Mouse (Mus musculus) limb, embryonic 12.5 days (tissue): ENCODE results near the gene Ern1. TPM values are rescaled to one million over a fixed set of nuclear protein-coding genes. Genes with fewer than 3 reads are reported as not detected.

ENCODE experiments used
- ATAC-seq: fragments of 200-750 bp; cut with Nextera tagmentation; 2 replicates; pipeline ENCODE4 v1.8.0; 2017; ENCODE audit warnings: low read depth, moderate TSS enrichment; ENCODE audit not compliant: insufficient number of reproducible peaks, insufficient read depth, low FRiP score, low TSS enrichment
- H3K27ac ChIP-seq: fragments of 300-500 bp; sonication (generic); 2 replicates; pipeline ENCODE4 v1.5.1; 2016; ENCODE audit warnings: mild to moderate bottlenecking, moderate library complexity
- H3K27me3 ChIP-seq: fragments of 300-500 bp; sonication (generic); 2 replicates; pipeline ENCODE4 v1.6.1; 2016; ENCODE audit warnings: mild to moderate bottlenecking, moderate library complexity
- H3K36me3 ChIP-seq: fragments of 300-500 bp; sonication (generic); 2 replicates; pipeline ENCODE4 v1.6.1; 2016; ENCODE audit warnings: mild to moderate bottlenecking, moderate library complexity
- H3K4me1 ChIP-seq: fragments of 300-500 bp; sonication (generic); replicated peaks from 2 replicates; pipeline ENCODE4 v1.6.1; 2016
- H3K4me2 ChIP-seq: fragments of 300-500 bp; sonication (generic); 2 replicates; pipeline ENCODE4 v1.6.1; 2016; ENCODE audit warnings: mild to moderate bottlenecking, moderate library complexity
- H3K4me3 ChIP-seq: fragments of 300-500 bp; sonication (generic); replicated peaks from 2 replicates; pipeline ENCODE4 v1.5.1; 2016; ENCODE audit warnings: mild to moderate bottlenecking
- H3K9ac ChIP-seq: fragments of 300-500 bp; sonication (generic); replicated peaks from 2 replicates; pipeline ENCODE4 v1.6.1; 2016; ENCODE audit warnings: mild to moderate bottlenecking, moderate library complexity
- H3K9me3 ChIP-seq: fragments of 300-500 bp; sonication (generic); 2 replicates; pipeline ENCODE4 v1.6.1; 2016; ENCODE audit warnings: mild to moderate bottlenecking, moderate library complexity
- WGBS: fragments of 180-500 bp; shearing (Covaris S2); methylation state at CpG from one replicate; pipeline ENCODE4 v1.1.7; 2016; 5-methylcytosine and 5-hydroxymethylcytosine counted together
- polyA plus RNA-seq: library from polyadenylated mRNA; unstranded; fragments of >200 nt; fragmentation: Nextera tagmentation; extraction: Ambion mirVana; gene quantifications from 2 replicates; pipeline ENCODE4 v1.2.1, GENCODE M21; 2016

The Ern1 gene
- polyA plus RNA-seq, 1 experiment from 2014 or later = 7.9 TPM

DNA sequence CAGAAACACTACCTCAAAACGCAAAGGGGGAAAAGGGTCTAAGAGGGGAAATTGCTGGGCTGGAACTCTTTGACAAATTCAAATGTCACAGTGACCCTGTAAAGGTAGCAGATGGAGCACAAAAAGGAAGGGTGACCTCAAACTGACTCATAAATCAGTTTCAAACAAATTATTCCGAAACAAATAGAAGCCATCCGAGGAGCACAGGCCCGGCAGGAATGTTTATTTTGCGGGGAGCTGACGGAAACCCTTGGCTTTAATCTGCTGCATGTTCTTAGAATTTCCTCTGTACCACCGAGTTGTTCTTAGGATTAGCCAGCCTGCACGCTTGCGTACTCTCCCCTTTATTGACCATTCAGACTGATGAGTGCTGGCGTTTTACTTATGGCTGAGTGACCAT, 2.4 kb upstream of the Ern1 start:
- H3K27ac ChIP-seq = no peak overlapping the region
- no peaks in the 10 kb centered on the region for H3K9me3 ChIP-seq
- H3K36me3 ChIP-seq = no peaks in the 10 kb centered on the region
- no peaks in the 10 kb centered on the region for H3K27me3 ChIP-seq
- H3K4me3 ChIP-seq = no peak overlapping the region
- H3K9ac ChIP-seq = no peak overlapping the region
- no peak overlapping the region for H3K4me2 ChIP-seq
- no peak for ATAC-seq
- peaks cover 14% of the 10 kb centered on the region for H3K4me1 ChIP-seq
- 50% methylated on average over 10 of the region's 10 CpGs for WGBS

DNA sequence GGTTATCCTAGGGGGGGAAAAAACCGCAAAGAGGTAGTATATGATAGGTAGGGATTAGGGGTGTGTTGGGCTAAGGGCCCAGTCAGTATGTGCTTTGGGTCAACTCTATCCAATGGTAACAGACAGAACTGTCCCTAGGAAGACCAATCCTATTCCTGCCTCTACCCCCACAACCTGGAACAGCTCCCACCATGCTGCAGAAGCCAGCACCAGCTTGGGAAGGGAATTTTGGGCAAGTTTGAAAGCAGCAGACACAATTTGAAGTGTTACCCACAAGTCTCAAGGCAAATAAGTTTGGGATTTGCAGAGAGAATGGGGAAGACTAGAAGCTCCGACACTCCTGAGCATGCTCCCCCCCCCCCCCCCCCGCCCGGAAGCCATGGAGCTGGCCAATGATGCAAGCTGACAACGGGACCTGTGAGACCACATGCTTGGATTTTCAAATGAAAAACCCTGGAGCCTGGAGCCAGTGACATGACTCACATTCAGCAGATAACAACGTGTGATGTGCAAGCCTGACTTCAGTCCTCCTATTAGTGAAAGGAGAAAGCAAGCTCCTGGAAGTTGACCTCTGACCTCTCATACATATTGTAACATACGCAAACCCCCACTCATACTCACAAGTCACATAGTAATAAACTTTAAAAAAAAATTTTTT, 1.5 kb upstream of the Ern1 start:
- Histone ChIP-seq H3K9ac (no peak overlapping the region), H3K36me3 (no peaks in the 10 kb centered on the region), H3K27ac (no peak overlapping the region), H3K27me3 (no peaks in the 10 kb centered on the region), H3K9me3 (no peaks in the 10 kb centered on the region), H3K4me1 (peaks cover 14% of the 10 kb centered on the region), H3K4me2 (no peak overlapping the region), H3K4me3 (no peak overlapping the region)
- ATAC-seq = no peak
- WGBS = 58% methylated on average over 7 of the region's 7 CpGs

DNA sequence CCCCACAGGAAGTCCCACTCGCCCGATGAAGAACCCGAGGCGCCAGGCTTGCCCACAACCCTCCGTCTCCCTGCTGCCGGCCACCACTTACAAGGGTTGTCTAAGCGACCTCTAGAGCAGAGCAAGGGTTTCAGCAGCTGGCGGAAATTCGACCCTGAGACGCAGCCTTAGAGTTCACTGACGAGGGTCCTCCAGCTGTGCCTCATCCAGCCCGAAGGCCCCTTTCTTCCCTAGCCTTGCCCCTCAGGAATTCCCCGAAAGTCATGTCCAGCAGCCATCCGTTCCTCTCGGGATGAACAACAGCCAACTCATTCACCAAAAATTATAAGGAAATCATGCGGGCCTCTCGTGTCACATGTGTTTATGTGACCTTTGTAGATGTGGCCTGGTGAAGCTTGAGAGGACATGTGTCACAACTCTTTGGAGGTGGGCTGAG, 492 bp upstream of the Ern1 start:
- H3K36me3 ChIP-seq = no peaks in the 10 kb centered on the region
- ATAC-seq = peak; percentile 66; the same call in 1 of the 2 replicates
- peak overlapping the region; percentile 89 for H3K27ac ChIP-seq
- H3K4me3 ChIP-seq = peak overlapping the region; percentile 96
- H3K4me2 ChIP-seq = peak overlapping the region; percentile 79
- H3K9me3 ChIP-seq = no peaks in the 10 kb centered on the region
- H3K9ac ChIP-seq = no peak overlapping the region; the same call in 1 of the 2 replicates
- peaks cover 14% of the 10 kb centered on the region for H3K4me1 ChIP-seq
- H3K27me3 ChIP-seq = no peaks in the 10 kb centered on the region
- WGBS = 12% methylated on average over 17 of the region's 17 CpGs

DNA sequence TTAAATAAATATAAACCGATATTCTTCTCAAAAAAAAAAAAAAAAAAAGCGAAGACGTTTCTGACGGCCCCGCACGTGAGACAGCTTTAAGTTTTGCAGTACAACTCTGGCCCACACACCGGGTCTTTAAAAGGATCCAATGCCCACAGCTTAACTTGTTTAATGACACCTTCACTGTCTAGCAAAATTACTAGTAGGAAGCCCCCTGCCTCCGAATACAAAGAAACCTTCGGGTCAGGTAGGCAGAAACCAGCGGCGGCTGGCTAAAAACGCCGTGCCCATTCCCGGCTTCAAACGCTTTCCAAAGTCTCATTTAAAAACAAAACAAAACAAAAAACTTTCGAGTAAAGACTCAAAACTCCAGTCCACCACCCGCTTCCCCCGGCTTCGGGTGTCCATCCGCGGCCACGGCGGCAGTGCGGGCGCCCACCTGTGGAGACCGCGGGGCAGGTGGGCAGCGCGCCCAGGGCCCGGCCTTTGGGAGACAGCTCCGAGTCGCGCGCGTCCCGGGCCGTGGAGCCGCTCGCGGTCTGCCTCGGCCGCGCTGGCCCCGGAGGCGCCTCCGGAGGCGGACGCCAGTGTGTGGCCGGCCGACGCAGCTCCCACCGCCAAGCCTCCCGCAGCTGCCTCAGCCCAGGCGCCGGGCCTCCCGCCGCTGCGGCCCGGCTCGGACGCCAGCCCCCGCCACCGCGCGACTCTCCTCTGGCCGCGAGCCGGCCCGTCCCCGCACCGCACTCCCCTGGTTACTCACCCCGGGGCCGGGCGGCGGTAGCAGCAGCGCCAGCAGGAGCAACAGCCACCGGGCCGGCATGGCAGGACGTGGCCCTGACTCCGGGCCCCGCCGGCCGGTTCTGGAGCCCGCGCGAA, 553 bp downstream of the Ern1 start:
- Histone ChIP-seq H3K9ac (peak overlapping the region; percentile 89), H3K27ac (peak overlapping the region; percentile 89), H3K27me3 (no peaks in the 10 kb centered on the region), H3K9me3 (no peaks in the 10 kb centered on the region), H3K4me3 (peak overlapping the region; percentile 96), H3K4me2 (peak overlapping the region; percentile 79), H3K4me1 (peaks cover 14% of the 10 kb centered on the region), H3K36me3 (no peaks in the 10 kb centered on the region)
- under 1% methylated on average over 85 of the region's 86 CpGs for WGBS
- peak; percentile 28 for ATAC-seq

DNA sequence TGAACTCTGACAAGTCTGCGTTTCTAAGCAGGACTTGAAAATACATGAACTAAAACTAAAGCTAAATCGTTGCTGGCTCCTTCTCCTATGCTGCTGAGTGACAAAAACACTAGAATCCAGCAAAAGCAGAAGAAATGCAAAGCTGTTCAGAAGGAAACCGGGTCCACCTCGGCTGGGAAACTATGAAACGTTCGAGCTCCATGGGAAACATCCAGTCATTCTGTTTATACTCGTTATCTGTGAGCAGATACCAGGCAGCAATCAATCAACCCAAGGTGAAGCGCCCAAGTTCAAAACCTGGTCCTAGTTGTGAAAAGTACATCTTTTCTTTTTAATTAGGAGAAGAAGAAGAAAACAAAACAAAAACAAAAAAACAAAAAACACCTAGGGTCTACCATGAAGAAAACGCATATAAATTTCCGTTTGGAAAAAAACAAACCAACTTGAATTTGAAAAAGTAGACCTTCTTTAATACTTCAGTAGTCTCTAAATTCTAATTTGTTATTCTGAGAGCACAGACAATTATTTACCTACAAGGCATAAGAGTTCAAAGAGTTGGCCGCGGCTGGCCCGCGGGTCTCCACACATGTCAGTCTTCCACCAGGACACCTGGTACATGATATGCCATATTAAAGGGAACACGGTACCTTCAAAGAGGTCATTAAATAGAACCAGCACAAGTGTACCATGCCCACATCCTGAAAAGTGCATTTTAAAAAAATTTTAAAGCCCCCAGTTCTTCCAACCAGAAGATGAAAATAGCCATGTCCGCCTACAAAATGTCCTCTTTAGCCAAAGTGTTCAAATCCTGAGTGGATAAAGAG, 1.4 kb downstream of the Ern1 start:
- H3K4me3 ChIP-seq = peak overlapping the region; percentile 96
- H3K27ac ChIP-seq = no peak overlapping the region
- no peaks in the 10 kb centered on the region for H3K9me3 ChIP-seq
- WGBS = 29% methylated on average over 16 of the region's 16 CpGs
- peaks cover 14% of the 10 kb centered on the region for H3K4me1 ChIP-seq
- peak overlapping the region; percentile 79 for H3K4me2 ChIP-seq
- ATAC-seq = no peak
- no peaks in the 10 kb centered on the region for H3K27me3 ChIP-seq
- H3K36me3 ChIP-seq = no peaks in the 10 kb centered on the region
- H3K9ac ChIP-seq = no peak overlapping the region

DNA sequence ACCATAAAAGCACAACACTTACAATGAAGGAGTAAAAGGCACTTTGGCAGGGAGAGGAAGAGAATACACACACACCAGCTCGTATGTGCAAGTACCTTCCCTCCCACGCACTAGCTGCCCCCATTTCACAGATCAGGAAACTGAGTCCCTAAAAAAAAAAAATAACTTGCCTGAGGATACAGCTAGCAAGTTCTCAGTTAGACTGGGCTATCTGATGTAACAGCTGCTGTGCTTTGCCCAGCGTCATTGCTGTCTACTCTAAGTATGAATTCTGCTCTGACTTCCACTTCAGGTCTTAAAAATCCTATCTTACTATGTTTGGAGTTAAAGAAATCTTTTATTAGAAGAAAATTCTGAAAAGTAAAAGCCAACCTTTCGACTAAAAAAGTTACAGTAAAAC, 2.0 kb downstream of the Ern1 start:
- 78% methylated on average over 4 of the region's 4 CpGs for WGBS
- Histone ChIP-seq H3K4me3 (no peak overlapping the region), H3K9ac (no peak overlapping the region), H3K27ac (no peak overlapping the region), H3K9me3 (no peaks in the 10 kb centered on the region), H3K27me3 (no peaks in the 10 kb centered on the region), H3K36me3 (no peaks in the 10 kb centered on the region), H3K4me1 (peaks cover 14% of the 10 kb centered on the region), H3K4me2 (no peak overlapping the region)
- no peak for ATAC-seq

DNA sequence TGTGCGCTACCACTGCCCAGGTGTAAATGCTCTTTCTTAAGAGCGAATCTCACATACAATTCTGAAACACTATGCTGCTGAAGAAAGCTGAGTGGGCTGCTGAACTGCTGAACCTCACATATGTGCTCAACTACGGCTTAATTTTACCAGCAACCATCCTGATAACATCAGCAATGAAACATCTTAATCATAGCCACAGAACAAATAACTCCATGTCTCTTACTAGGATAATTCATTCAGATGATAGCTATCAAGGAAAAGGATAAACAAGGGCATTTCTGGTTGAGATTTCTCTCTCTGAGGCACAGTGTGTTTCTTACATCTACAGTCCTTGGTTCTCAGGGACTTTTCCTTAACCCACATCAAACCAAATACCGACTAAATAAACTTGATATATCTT, 2.8 kb downstream of the Ern1 start:
- Histone ChIP-seq H3K4me2 (no peak overlapping the region), H3K27me3 (no peaks in the 10 kb centered on the region), H3K4me3 (no peak overlapping the region), H3K4me1 (peaks cover 14% of the 10 kb centered on the region), H3K9me3 (no peaks in the 10 kb centered on the region), H3K27ac (no peak overlapping the region), H3K36me3 (no peaks in the 10 kb centered on the region), H3K9ac (no peak overlapping the region)
- 93% methylated on average over 4 of the region's 4 CpGs for WGBS
- no peak for ATAC-seq

DNA sequence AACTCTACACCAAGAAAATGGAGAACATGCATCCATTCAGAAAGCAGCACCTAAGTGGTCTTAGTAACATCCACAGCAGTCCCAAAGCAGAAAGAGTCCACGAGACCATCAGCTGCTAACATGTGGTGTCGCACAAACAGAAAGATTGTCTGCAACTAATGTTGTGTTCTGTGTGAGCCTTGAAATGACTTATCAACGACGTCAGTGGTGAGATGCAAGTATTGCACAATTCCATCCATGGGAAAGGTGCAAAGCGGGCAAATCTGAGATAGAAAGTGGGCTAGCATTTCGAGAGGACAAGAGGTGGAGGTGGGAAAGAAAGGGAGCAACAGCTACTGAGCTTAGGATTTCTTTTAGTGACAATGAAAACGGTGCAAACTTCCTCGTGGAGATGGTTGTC, 4.8 kb downstream of the Ern1 start:
- no peaks in the 10 kb centered on the region for H3K36me3 ChIP-seq
- H3K4me3 ChIP-seq = no peak overlapping the region
- H3K9ac ChIP-seq = no peak overlapping the region
- peaks cover 8% of the 10 kb centered on the region for H3K4me1 ChIP-seq
- no peak for ATAC-seq
- H3K4me2 ChIP-seq = no peak overlapping the region
- no peaks in the 10 kb centered on the region for H3K27me3 ChIP-seq
- H3K27ac ChIP-seq = no peak overlapping the region
- 91% methylated on average over 8 of the region's 8 CpGs for WGBS
- H3K9me3 ChIP-seq = no peaks in the 10 kb centered on the region

DNA sequence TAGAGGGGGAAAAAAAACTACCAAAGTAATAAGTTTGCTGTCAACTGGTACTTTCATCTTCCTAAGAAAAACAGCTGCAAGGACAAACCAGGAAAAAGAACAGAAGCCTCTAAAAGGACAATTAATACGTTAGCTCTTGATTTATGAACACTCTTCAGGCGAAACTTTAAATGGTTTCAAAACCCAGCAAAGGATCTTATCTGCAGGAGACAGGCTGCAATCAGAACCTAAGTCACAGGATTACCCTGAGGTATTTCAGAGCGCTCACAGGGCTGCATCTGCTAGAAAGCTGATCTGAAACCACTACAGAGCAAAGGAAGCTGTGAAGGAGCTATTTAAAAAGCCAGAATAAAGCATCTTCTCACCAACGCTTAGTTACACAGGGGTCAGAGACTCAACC, 6.0 kb downstream of the Ern1 start:
- Histone ChIP-seq H3K27ac (no peak overlapping the region), H3K4me2 (no peak overlapping the region), H3K9ac (no peak overlapping the region), H3K4me3 (no peak overlapping the region), H3K27me3 (no peaks in the 10 kb centered on the region), H3K36me3 (no peaks in the 10 kb centered on the region), H3K4me1 (peaks cover 8% of the 10 kb centered on the region), H3K9me3 (no peaks in the 10 kb centered on the region)
- ATAC-seq = no peak
- WGBS = 24% methylated on average over 4 of the region's 4 CpGs

DNA sequence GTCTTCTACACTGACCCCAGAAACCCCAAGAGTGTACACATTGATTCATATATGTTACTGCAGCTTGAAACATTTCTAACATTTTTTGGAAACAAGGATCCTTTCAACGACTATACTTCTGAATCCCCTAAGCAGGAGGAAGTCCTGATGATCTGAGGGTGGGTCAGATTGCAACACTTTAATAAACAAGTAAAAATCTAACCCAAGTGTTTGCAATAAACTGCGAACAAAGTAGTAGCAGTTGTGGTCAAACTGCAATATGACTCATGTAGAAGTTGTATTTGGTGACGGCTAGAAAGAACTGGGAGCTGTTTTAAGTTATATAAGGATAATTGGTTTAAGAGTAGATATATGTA, 7.1 kb downstream of the Ern1 start:
- Histone ChIP-seq H3K4me1 (no peaks in the 10 kb centered on the region), H3K27ac (no peak overlapping the region), H3K9ac (no peak overlapping the region), H3K36me3 (no peaks in the 10 kb centered on the region), H3K27me3 (no peaks in the 10 kb centered on the region), H3K4me2 (no peak overlapping the region), H3K9me3 (no peaks in the 10 kb centered on the region), H3K4me3 (no peak overlapping the region)
- WGBS = 78% methylated on average over 3 of the region's 3 CpGs
- no peak for ATAC-seq
